Mouse (Mus musculus) intestine, embryonic 14.5 days (tissue): ENCODE measurements around the gene Abcc8. TPM values are rescaled to one million over a fixed set of nuclear protein-coding genes. Genes with fewer than 3 reads are reported as not detected.

ENCODE experiments used
- ATAC-seq: fragments of 200-750 bp; cut with Nextera tagmentation; replicated peaks from 2 replicates; pipeline ENCODE4 v1.8.0; 2017; ENCODE audit warnings: low read depth, moderate number of reproducible peaks, moderate TSS enrichment, moderate library complexity; ENCODE audit not compliant: low FRiP score, low TSS enrichment
- DNase-seq: peaks from one replicate; pipeline ENCODE4 v3.0.0-alpha.2; 2018; ENCODE audit warnings: low spot score
- H3K27ac ChIP-seq: fragments of 300-500 bp; sonication (generic); 2 replicates; pipeline ENCODE4 v1.5.1; 2014; ENCODE audit warnings: low read depth, mild to moderate bottlenecking, control low read depth
- H3K27me3 ChIP-seq: fragments of 300-500 bp; sonication (generic); replicated peaks from 2 replicates; pipeline ENCODE4 v1.6.1; 2014; ENCODE audit warnings: low read length, control low read depth; ENCODE audit not compliant: control insufficient read depth, insufficient read depth
- H3K36me3 ChIP-seq: fragments of 300-500 bp; sonication (generic); 2 replicates; pipeline ENCODE4 v1.6.1; 2014; ENCODE audit warnings: low read length, control low read depth; ENCODE audit not compliant: control insufficient read depth, insufficient read depth
- H3K4me1 ChIP-seq: fragments of 300-500 bp; sonication (generic); replicated peaks from 2 replicates; pipeline ENCODE4 v1.6.1; 2014; ENCODE audit warnings: low read length, control low read depth, mixed read lengths; ENCODE audit not compliant: control insufficient read depth, insufficient read depth
- H3K4me2 ChIP-seq: fragments of 300-500 bp; sonication (generic); 2 replicates; pipeline ENCODE4 v1.6.1; 2014; ENCODE audit warnings: low read length
- H3K4me3 ChIP-seq: fragments of 300-500 bp; sonication (generic); 2 replicates; pipeline ENCODE4 v1.5.1; 2014; ENCODE audit warnings: low read depth, low read length, control low read depth, mixed read lengths
- H3K9ac ChIP-seq: fragments of 300-500 bp; sonication (generic); 2 replicates; pipeline ENCODE4 v1.6.1; 2014; ENCODE audit warnings: mild to moderate bottlenecking, low read length
- H3K9me3 ChIP-seq: fragments of 300-500 bp; sonication (generic); 2 replicates; pipeline ENCODE4 v1.6.1; 2016; ENCODE audit warnings: low read length, control low read depth; ENCODE audit not compliant: control insufficient read depth
- WGBS: fragments of 180-500 bp; shearing (Covaris S2); extraction: QIAGEN DNeasy Blood & Tissue Kit; methylation state at CpG from one replicate; pipeline ENCODE4 v1.1.7; 2014; 5-methylcytosine and 5-hydroxymethylcytosine counted together
- polyA plus RNA-seq: library from polyadenylated mRNA; unstranded; fragments of >200 nt; fragmentation: Nextera tagmentation; extraction: Ambion mirVana; gene quantifications from 2 replicates; pipeline ENCODE4 v1.2.1, GENCODE M21; 2014

The Abcc8 gene
- polyA plus RNA-seq, 1 experiment from 2014 or later, result 7.6 TPM

DNA sequence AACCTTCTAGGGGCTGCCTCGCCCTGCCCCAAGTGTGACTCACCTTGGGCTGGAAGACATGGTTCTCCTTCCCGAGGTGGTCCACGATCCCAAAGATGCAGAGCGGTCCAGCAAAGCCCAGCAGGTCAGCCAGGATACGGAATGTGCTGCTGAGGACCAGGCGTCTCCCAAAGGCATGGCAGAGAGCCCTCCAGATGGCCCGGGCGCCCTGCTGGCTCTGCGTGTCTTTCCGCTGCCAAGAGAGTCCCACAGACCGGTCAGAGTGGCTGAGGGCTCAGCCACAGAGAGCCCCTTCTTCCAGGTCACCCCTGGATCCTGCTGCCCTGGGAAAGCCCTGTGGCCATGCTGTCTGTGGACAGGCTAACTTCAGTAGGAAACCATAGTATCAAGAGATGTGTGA, 14.0 kb downstream of the Abcc8 start:
- H3K9me3 ChIP-seq, result no peaks in the 10 kb centered on the region
- ATAC-seq, result no peak
- no peaks in the 10 kb centered on the region for H3K36me3 ChIP-seq
- no peak for DNase-seq
- 93% methylated on average over 11 of the region's 11 CpGs for WGBS
- H3K4me2 ChIP-seq, result no peak overlapping the region
- no peaks in the 10 kb centered on the region for H3K4me1 ChIP-seq
- no peak overlapping the region for H3K27ac ChIP-seq
- H3K27me3 ChIP-seq, result no peaks in the 10 kb centered on the region
- no peak overlapping the region for H3K9ac ChIP-seq
- no peak overlapping the region for H3K4me3 ChIP-seq

DNA sequence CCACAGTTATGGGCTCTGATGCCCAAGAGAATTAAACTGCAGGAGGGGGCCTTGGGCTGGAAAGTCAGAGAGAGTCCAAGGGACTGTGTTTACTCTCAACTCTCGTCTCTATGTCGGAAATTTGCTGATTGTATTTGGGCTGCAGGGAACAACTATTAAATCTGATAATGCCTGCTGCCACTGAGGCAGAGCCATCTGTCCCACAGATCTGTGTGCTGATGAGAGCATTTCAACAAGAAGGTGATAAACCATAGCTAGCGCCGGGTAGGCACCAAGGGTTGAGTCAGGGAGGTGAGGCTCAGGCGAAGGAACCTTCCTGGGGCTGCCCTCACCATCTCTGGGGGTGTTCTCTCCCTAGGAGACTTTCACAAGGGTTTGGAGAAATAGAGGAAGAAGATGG, 17.1 kb downstream of the Abcc8 start:
- 75% methylated on average over 5 of the region's 5 CpGs for WGBS
- ATAC-seq, result no peak
- H3K36me3 ChIP-seq, result no peaks in the 10 kb centered on the region
- no peaks in the 10 kb centered on the region for H3K4me1 ChIP-seq
- H3K27ac ChIP-seq, result no peak overlapping the region
- H3K27me3 ChIP-seq, result no peaks in the 10 kb centered on the region
- no peak overlapping the region for H3K4me2 ChIP-seq
- H3K9ac ChIP-seq, result no peak overlapping the region
- no peak overlapping the region for H3K4me3 ChIP-seq
- DNase-seq, result no peak
- H3K9me3 ChIP-seq, result no peaks in the 10 kb centered on the region

DNA sequence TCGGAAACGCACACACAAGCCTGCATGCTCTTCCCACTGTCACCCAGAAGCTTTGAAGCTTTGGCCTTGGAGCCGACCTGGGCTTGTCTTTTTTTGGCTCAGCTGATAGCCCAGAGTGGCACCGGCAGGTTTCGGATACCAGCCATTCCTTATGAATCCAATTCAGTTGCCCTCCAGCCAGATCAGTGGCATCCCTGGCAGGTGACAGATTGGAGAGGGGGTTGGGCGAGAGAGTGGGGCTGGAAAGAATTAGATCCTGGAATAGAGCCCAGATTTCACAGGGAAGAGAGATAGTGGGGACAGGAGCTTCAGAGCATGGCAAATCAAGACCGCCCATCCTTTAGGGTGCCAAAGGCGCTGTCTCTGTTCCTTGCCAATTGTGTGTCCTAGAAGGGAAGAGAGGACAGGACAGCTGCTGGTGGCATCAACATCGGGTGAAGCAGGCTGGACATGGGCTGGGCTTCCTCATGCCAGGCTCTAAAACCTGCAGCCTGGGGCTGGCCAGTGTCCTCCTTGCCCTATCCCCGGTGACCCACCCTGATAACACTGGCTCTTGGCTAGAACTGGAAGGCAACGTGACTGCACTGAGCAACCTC, 17.6 kb downstream of the Abcc8 start:
- H3K27me3 ChIP-seq, result no peaks in the 10 kb centered on the region
- H3K4me2 ChIP-seq, result no peak overlapping the region
- H3K36me3 ChIP-seq, result no peaks in the 10 kb centered on the region
- no peak overlapping the region for H3K27ac ChIP-seq
- ATAC-seq, result no peak
- no peak for DNase-seq
- no peak overlapping the region for H3K4me3 ChIP-seq
- H3K9me3 ChIP-seq, result no peaks in the 10 kb centered on the region
- WGBS, result 67% methylated on average over 11 of the region's 11 CpGs
- no peaks in the 10 kb centered on the region for H3K4me1 ChIP-seq
- no peak overlapping the region for H3K9ac ChIP-seq

DNA sequence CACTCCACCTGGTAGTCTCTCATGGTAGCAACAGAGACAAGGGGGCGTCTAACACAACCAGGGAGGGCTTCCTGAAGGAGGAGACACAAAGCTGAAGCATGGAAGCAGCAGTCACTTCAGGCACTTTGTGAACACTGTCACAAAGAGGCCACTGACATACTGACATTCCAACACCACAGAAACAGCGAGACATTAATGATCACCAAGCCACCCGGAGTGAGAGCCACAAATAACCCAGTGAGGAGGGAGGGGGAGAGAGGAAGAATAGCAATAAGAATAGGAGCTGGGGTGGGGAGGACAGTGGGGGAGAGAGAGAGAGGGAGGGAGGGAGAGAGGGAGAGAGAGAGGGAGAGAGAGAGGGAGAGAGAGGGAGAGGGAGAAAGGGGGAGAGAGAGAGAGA, 18.2 kb downstream of the Abcc8 start:
- no peaks in the 10 kb centered on the region for H3K36me3 ChIP-seq
- DNase-seq, result no peak
- H3K27ac ChIP-seq, result no peak overlapping the region
- no peaks in the 10 kb centered on the region for H3K9me3 ChIP-seq
- no peaks in the 10 kb centered on the region for H3K4me1 ChIP-seq
- no peak overlapping the region for H3K9ac ChIP-seq
- no peak overlapping the region for H3K4me3 ChIP-seq
- H3K4me2 ChIP-seq, result no peak overlapping the region
- ATAC-seq, result no peak
- 50% methylated on average over 3 of the region's 3 CpGs for WGBS
- H3K27me3 ChIP-seq, result no peaks in the 10 kb centered on the region

DNA sequence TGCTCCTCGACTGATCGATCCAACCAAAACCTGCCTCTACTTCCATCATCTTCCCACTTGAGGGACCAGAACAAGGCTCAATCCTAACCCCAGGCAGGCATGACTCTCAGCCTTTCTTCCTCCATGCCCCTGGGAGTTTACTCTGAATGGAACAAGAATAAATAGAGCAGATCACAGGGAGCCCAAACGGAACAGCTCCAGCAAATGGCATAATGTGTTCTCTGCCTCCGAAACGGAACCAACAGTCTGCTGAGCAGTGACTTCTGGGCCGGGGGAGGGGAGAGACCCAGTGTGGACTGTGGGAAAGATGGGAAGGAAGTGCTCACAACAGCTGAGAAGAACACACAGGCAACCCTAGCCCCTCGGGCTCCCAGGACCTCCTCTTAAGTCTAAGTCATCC, 22.1 kb downstream of the Abcc8 start:
- Histone ChIP-seq H3K4me1 (no peaks in the 10 kb centered on the region), H3K27ac (no peak overlapping the region), H3K36me3 (no peaks in the 10 kb centered on the region), H3K4me2 (no peak overlapping the region), H3K9ac (no peak overlapping the region), H3K4me3 (no peak overlapping the region), H3K9me3 (no peaks in the 10 kb centered on the region), H3K27me3 (no peaks in the 10 kb centered on the region)
- ATAC-seq (no peak), DNase-seq (no peak)
- 72% methylated on average over 7 of the region's 7 CpGs for WGBS

DNA sequence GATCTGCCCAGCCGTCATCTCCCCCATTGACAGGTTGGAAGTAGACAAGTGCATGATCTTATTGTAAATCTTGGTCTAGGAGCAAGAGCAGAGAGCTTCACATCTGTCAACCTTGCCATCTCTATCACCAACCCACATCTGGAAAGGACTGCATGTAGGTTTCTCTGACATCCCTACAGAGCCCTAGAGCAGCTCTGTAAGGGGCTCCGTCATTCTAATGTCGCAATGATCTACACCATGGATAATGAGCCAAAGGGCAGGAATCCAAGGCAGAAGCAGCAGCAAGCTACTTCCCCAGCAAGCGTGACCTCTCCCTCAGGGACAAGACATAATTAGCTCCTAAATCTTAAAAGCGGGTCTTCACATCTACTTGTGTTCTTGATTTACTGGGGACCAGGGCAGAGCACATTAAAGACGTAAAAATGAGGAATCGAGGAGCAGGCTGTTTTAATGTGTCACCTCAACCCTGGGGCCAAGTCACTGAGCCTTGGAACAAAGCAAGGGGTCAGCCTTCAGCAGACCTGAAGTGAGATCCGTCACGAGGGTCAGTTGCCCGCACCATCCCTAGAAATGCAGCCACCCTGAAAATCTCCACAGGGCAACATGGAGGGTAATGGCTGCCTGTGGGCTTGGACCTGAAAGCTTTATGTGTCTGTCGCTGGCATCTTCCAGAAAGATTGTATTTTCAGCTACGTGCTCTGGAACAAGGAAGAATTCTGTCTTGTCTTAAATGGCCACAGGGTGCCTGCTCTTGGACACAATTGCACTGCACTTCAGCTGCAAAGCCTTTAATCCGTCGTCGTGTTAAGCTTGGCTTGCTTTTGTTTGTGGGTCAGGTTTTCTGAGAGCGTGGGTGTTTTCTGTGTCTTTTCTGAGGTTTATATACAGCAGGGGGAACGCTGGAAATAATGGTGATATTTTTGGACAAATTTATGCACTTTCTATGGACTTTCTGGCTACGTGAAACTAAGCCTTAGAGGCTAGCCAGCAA, 25.0 kb downstream of the Abcc8 start:
- no peak for DNase-seq
- Histone ChIP-seq H3K9me3 (no peaks in the 10 kb centered on the region), H3K9ac (no peak overlapping the region), H3K27me3 (no peaks in the 10 kb centered on the region), H3K4me1 (no peaks in the 10 kb centered on the region), H3K4me3 (no peak overlapping the region), H3K36me3 (no peaks in the 10 kb centered on the region), H3K4me2 (no peak overlapping the region), H3K27ac (no peak overlapping the region)
- WGBS, result 74% methylated on average over 18 of the region's 18 CpGs
- no peak for ATAC-seq

DNA sequence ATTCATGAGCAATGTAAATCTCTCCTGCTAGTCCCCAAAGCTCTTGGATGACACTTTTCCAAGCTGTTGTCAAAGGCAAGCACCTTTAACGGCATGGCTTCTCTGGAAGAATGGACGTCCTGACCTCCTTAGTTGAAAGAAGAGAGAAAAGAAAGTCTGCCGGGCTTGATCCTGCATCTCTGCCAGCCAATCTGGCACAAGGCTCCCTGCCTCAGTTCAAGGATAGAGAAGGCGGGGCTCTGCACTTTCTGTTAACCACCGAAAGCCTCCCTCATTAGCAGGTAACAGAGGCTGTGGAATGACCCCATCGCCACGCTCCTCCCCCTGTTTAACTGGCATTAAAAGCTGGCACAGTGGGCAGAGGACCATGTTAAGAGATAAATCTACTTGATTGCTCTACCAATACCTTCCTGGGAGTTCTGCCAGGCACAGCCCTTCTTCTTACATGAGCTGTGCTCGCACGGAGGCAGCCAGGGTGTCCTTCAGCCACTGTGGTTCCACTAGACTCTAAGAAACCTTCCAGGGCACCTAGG, 26.9 kb downstream of the Abcc8 start:
- no peaks in the 10 kb centered on the region for H3K27me3 ChIP-seq
- H3K27ac ChIP-seq, result no peak overlapping the region
- DNase-seq (no peak), ATAC-seq (no peak)
- H3K4me2 ChIP-seq, result no peak overlapping the region
- H3K4me1 ChIP-seq, result no peaks in the 10 kb centered on the region
- WGBS, result 74% methylated on average over 9 of the region's 9 CpGs
- no peaks in the 10 kb centered on the region for H3K9me3 ChIP-seq
- H3K36me3 ChIP-seq, result no peaks in the 10 kb centered on the region
- no peak overlapping the region for H3K4me3 ChIP-seq
- no peak overlapping the region for H3K9ac ChIP-seq

DNA sequence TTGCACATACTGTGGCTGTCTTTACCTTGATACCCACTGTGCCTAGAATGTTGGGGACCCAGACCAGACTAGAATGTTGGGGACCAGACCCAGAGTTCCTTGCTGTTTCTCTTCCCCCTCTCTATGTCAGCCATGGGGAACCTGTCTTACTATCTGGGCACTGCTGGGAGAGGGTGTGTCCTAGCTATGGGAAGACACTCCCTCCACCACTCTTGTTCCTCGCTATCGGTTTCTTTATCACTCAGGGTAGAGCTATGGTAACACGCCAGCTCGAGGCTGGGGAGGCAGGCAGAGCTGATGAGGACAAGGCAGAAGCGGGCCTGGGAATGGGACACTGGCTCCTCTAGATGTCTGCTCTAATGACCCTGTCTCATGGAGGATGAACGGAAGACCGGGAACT, 32.4 kb downstream of the Abcc8 start:
- no peak overlapping the region for H3K4me2 ChIP-seq
- no peaks in the 10 kb centered on the region for H3K27me3 ChIP-seq
- 77% methylated on average over 7 of the region's 7 CpGs for WGBS
- no peaks in the 10 kb centered on the region for H3K9me3 ChIP-seq
- no peak overlapping the region for H3K27ac ChIP-seq
- no peak for ATAC-seq
- H3K4me3 ChIP-seq, result no peak overlapping the region
- no peak for DNase-seq
- H3K36me3 ChIP-seq, result no peaks in the 10 kb centered on the region
- no peak overlapping the region for H3K9ac ChIP-seq
- H3K4me1 ChIP-seq, result no peaks in the 10 kb centered on the region
